Mouse (Mus musculus) liver, embryonic 15.5 days (tissue): ENCODE data around the gene Sstr3. TPM values are rescaled to one million over a fixed set of nuclear protein-coding genes. Genes with fewer than 3 reads are reported as not detected.

Source experiments
- ATAC-seq: fragments of 200-750 bp; cut with Nextera tagmentation; 2 replicates; pipeline ENCODE4 v1.8.0; 2017; ENCODE audit warnings: moderate number of reproducible peaks, mild to moderate bottlenecking, moderate library complexity; ENCODE audit not compliant: insufficient read depth
- H3K27ac ChIP-seq: fragments of 300-500 bp; sonication (generic); replicated peaks from 2 replicates; pipeline ENCODE4 v1.5.1; 2015; ENCODE audit warnings: mild to moderate bottlenecking, inconsistent platforms
- H3K27me3 ChIP-seq: fragments of 300-500 bp; sonication (generic); 2 replicates; pipeline ENCODE4 v1.6.1; 2015; ENCODE audit warnings: mild to moderate bottlenecking, inconsistent platforms
- H3K36me3 ChIP-seq: fragments of 300-500 bp; sonication (generic); replicated peaks from 2 replicates; pipeline ENCODE4 v1.6.1; 2015; ENCODE audit warnings: moderate library complexity, mild to moderate bottlenecking, inconsistent platforms
- H3K4me1 ChIP-seq: fragments of 300-500 bp; sonication (generic); replicated peaks from 2 replicates; pipeline ENCODE4 v1.6.1; 2015; ENCODE audit warnings: inconsistent platforms
- H3K4me2 ChIP-seq: fragments of 300-500 bp; sonication (generic); 2 replicates; pipeline ENCODE4 v1.6.1; 2015; ENCODE audit warnings: moderate library complexity, mild to moderate bottlenecking, inconsistent platforms
- H3K4me3 ChIP-seq: fragments of 300-500 bp; sonication (generic); replicated peaks from 2 replicates; pipeline ENCODE4 v1.5.1; 2015; ENCODE audit warnings: mild to moderate bottlenecking, inconsistent platforms
- H3K9ac ChIP-seq: fragments of 300-500 bp; sonication (generic); 2 replicates; pipeline ENCODE4 v1.6.1; 2015; ENCODE audit warnings: moderate library complexity, mild to moderate bottlenecking, inconsistent platforms
- H3K9me3 ChIP-seq: fragments of 300-500 bp; sonication (generic); replicated peaks from 2 replicates; pipeline ENCODE4 v1.6.1; 2016; ENCODE audit warnings: inconsistent platforms
- WGBS: fragments of 180-500 bp; shearing (Covaris S2); methylation state at CpG from one replicate; pipeline ENCODE4 v1.1.7; 2015; ENCODE audit warnings: mixed read lengths; ENCODE audit not compliant: insufficient replicate concordance; 5-methylcytosine and 5-hydroxymethylcytosine counted together
- polyA plus RNA-seq: library from polyadenylated mRNA; unstranded; fragments of >200 nt; fragmentation: Nextera tagmentation; extraction: Ambion mirVana; gene quantifications from 2 replicates; pipeline ENCODE4 v1.2.1, GENCODE M21; 2015

Gene Sstr3
- polyA plus RNA-seq, 1 experiment from 2014 or later = not detected

DNA sequence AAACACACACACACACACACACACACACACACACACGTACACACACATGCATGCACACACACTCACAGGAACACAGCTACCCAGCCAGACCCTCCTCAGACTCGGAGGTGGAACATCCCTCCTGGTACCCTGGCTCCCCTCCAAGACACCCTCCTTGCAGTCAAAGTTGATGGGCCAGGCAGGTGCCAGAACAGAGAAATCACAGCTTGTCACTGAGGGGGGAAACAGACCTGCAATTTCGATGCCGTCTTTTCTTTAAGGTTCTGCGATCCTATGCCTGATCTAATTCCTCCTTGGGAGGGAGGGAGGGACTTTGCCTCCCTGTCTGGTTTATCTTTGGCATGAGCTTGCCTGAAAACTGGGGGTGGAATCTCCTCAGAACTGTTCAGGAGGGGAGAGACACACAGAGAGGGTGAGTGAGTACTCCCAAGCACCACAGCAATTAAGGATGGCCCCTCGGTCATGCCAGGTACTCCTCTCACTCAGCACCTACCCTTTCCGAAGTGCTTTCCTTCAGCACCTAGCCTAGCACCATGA, 1.6 kb downstream of the Sstr3 start:
- WGBS = 51% methylated on average over 7 of the region's 7 CpGs
- Histone ChIP-seq H3K36me3 (no peaks in the 10 kb centered on the region), H3K9me3 (no peaks in the 10 kb centered on the region), H3K4me1 (peaks cover 3% of the 10 kb centered on the region; the same call in 1 of the 2 replicates), H3K9ac (no peak overlapping the region), H3K27me3 (peaks cover 33% of the 10 kb centered on the region), H3K4me2 (no peak overlapping the region), H3K27ac (no peak overlapping the region), H3K4me3 (no peak overlapping the region)
- ATAC-seq = no peak

DNA sequence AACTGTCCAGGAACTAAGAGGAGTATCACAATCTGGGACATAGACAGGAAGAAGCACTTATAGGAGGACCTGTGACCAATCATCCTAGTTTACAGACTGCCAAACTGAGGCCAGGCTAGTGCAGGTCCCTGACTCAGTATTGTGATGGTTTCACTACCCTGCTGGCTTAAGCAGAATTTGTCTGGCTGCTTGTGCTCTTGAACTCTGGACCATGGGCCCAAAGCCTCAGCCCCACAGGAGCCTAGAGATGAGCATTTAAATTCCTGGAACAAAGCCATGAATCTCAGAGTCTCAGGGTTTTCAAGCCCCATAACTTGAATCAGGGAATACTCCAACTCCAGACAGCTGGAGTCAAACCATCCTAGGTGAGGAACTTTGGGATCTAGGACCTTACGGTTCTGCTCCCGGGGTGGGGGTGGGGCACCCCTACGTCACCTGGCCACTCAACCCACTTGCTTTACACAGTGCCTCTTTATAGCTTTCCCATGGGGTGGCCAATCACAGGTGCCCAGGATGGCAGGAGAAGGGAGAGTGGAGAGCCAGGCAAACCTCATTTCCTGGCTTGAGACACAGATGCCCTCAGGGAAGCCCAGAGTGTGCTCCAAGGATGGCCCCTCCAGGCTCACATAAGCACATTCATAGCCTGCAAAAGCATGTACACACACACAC, 2.3 kb downstream of the Sstr3 start:
- Histone ChIP-seq H3K36me3 (no peaks in the 10 kb centered on the region), H3K27ac (no peak overlapping the region), H3K9ac (no peak overlapping the region), H3K4me1 (no peaks in the 10 kb centered on the region; the same call in 1 of the 2 replicates), H3K4me3 (no peak overlapping the region), H3K9me3 (no peaks in the 10 kb centered on the region), H3K4me2 (no peak overlapping the region), H3K27me3 (peaks cover 33% of the 10 kb centered on the region)
- 76% methylated on average over 3 of the region's 3 CpGs for WGBS
- no peak for ATAC-seq

DNA sequence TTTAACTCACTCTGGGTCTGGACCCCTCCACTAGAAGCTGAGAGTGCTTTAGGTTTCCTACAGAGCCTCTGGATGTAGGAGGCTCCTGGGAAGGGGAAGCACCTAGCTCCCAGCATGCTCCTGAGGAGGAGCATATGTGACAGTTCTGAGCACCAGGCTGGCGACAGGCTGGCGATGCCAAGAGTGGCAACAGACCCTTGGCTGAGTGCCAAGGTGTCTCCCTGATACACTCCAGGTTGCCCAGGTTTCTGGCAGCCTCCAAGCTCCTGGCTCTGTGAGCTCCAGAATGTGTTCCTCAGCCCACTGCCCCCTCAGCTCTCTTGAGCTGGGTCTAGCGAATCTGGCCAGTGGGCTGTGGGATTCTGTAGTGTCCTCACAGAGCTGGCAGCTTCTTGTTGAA, 2.9 kb downstream of the Sstr3 start:
- H3K27ac ChIP-seq = no peak overlapping the region
- H3K4me2 ChIP-seq = no peak overlapping the region
- H3K9me3 ChIP-seq = no peaks in the 10 kb centered on the region
- H3K36me3 ChIP-seq = no peaks in the 10 kb centered on the region
- ATAC-seq = no peak
- H3K4me3 ChIP-seq = no peak overlapping the region
- peaks cover 33% of the 10 kb centered on the region for H3K27me3 ChIP-seq
- no peak overlapping the region for H3K9ac ChIP-seq
- no peaks in the 10 kb centered on the region; the same call in 1 of the 2 replicates for H3K4me1 ChIP-seq
- 57% methylated on average over 3 of the region's 3 CpGs for WGBS

DNA sequence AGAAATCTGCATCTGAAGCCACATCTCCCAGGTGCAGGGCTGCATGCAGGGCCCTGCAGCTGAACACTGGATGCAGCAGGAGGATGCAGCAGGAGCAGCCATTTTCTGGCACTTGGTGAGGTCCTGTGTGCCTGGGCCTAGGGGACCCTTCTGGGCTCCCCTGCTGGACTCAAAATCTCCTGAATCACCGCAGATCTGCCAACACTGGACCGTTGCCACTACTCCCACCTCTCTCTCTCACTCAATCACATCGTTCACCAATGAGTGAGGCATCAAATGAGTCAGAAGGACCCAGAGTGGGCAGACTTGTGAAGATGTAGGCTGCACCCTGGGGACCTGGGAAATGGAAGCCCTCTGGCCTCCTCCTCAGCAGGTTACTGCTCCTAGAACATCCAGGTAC, 3.4 kb downstream of the Sstr3 start:
- no peak overlapping the region for H3K4me2 ChIP-seq
- no peak for ATAC-seq
- H3K9me3 ChIP-seq = no peaks in the 10 kb centered on the region
- H3K27me3 ChIP-seq = peaks cover 33% of the 10 kb centered on the region
- no peak overlapping the region for H3K4me3 ChIP-seq
- H3K4me1 ChIP-seq = no peaks in the 10 kb centered on the region; the same call in 1 of the 2 replicates
- WGBS = 47% methylated on average over 3 of the region's 3 CpGs
- H3K27ac ChIP-seq = no peak overlapping the region
- no peaks in the 10 kb centered on the region for H3K36me3 ChIP-seq
- H3K9ac ChIP-seq = no peak overlapping the region

DNA sequence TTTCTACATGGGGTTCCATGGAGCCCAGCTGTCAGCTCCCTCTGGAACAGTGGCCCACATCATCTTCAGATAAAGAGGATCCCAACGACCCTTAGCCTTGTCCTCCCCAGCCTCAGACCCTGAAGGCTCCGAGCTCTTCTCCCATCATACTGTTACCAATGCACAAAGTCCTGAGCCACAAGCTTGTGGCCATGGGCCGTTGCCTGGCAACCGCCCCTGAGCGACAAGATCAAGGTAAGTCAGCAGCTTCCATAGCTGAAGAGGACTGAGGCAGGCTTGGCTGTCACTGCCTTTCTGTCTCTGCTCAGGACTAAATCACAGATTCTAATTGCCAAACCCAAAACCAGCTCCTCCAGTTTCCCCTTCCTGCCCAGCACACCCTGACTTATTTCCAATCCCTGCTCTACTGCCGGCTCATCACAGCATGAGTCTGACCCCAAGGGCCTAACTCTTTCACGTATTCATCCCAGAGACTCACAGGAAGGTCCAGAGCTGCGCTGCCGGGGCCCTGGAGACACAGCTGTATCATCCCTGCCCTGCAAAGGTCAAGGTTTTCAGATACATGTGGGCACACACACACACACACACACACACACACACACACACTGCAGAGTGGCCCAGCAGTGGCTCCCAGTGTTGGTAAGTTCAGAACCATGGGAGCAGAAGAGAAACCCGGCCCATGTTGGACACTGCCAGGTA, 8.6 kb downstream of the Sstr3 start:
- WGBS = 55% methylated on average over 10 of the region's 10 CpGs
- H3K4me3 ChIP-seq = no peak overlapping the region
- H3K4me1 ChIP-seq = peaks cover 14% of the 10 kb centered on the region
- ATAC-seq = no peak
- no peaks in the 10 kb centered on the region for H3K9me3 ChIP-seq
- no peak overlapping the region for H3K9ac ChIP-seq
- H3K4me2 ChIP-seq = no peak overlapping the region
- H3K27ac ChIP-seq = no peak overlapping the region
- H3K36me3 ChIP-seq = no peaks in the 10 kb centered on the region
- peaks cover 12% of the 10 kb centered on the region for H3K27me3 ChIP-seq

DNA sequence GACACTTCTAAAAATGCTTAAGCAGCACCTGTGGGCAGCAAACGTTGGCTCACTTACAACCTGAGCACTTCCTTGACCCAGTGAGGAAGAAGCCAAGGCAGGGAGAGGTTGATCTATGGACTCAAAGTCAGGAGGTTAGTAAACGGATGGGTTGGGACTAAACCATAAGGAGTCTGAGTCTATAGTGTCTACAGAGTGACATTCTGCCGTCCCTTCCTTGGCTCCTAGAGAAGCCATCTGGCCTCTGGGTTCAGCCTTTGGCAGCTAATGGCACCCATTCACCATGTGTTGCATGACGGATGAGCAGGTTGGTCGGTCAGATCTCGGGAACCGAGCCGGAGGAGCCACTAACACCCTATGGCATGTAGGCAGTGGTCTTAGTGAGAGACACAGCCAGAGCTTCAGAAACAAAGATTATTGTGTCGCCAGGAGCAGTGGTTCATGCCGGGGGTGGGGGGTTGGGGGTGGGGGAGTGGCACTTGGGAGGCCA, 11.1 kb downstream of the Sstr3 start:
- Histone ChIP-seq H3K27ac (peak overlapping the region; percentile 76), H3K4me2 (no peak overlapping the region), H3K9me3 (no peaks in the 10 kb centered on the region), H3K4me3 (no peak overlapping the region), H3K36me3 (no peaks in the 10 kb centered on the region), H3K9ac (no peak overlapping the region), H3K4me1 (peaks cover 34% of the 10 kb centered on the region), H3K27me3 (no peaks in the 10 kb centered on the region; the same call in 1 of the 2 replicates)
- no peak for ATAC-seq
- WGBS = 68% methylated on average over 10 of the region's 10 CpGs

DNA sequence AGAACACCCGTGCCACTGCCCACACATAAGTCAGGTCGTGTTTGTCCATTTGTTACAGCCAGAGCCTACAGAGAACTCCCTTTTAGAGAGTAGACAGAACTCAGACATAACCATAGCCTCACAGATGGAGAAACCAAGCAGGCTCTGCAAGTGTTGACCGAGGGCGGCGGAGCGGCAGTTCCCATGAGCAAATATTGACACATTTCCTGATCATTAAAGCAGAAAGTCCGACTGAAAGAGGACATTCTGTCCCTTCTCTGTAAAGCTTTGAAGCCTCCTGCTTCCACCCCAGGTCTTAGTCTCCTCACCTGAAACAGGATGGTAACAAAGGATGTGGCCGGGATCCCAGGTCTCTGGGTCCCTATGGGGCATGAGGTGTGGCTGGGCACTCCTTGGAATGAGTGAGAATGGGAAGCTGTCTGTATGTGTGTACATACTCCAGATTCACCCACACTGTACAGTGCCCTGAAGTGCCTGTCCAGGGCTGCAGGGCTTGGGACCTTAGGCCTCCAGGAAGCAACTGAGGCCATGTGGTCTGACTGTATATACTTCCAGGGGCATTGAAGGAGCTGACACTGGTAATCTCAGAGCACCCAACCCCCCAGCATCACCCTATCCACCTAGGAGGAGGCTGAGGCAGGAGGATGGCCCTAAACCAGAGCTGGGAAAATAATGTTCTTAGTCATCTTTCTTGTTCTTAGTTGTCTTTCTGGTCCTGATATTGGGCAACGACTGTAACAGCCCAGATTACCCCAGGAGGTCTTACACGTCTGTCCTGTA, 11.7 kb downstream of the Sstr3 start:
- Histone ChIP-seq H3K4me1 (peaks cover 34% of the 10 kb centered on the region), H3K4me2 (peak overlapping the region; percentile 56)
- ATAC-seq = peak; percentile 34

DNA sequence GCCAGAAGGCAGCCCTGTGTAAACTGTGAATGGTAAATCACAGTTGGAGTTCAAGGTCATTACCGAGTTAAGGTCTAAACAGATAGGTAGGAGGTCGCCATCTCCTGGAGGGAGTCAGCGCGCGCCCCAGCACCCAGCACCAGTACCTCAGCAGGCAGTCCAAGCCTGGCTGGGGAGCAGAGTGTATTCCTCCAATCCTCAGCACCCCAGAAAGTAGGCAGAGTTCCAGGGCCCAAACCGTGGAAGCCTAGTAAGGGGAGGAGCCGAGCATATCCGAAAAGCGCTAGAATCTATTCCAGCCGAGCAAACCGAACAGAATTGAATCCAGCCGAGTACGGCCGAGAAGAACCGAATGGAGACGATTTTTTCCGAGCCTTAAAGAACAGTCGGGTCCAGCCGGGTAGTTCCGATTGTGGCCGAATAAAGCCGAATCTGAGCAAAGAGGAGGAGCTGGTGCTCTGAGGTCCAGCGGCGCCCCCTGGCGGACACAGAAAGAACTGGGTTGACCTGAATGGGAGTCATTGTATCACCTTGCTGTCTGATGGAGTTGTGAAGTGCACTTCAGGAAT, 12.5 kb downstream of the Sstr3 start:
- Histone ChIP-seq H3K4me1 (peaks cover 34% of the 10 kb centered on the region), H3K27me3 (no peaks in the 10 kb centered on the region; the same call in 1 of the 2 replicates), H3K4me3 (peak overlapping the region; percentile 32), H3K36me3 (no peaks in the 10 kb centered on the region), H3K27ac (peak overlapping the region; percentile 76), H3K4me2 (peak overlapping the region; percentile 56), H3K9ac (peak overlapping the region; percentile 35; the same call in 1 of the 2 replicates), H3K9me3 (no peaks in the 10 kb centered on the region)
- WGBS = under 1% methylated on average over 25 of the region's 25 CpGs
- peak; percentile 70 for ATAC-seq

More for the DNA sequence above, 11.7 kb downstream of the Sstr3 start:
- no peaks in the 10 kb centered on the region for H3K36me3 ChIP-seq
- H3K9ac ChIP-seq = no peak overlapping the region
- WGBS = 54% methylated on average over 10 of the region's 10 CpGs
- no peak overlapping the region for H3K4me3 ChIP-seq
- peak overlapping the region; percentile 76 for H3K27ac ChIP-seq
- H3K9me3 ChIP-seq = no peaks in the 10 kb centered on the region
- no peaks in the 10 kb centered on the region; the same call in 1 of the 2 replicates for H3K27me3 ChIP-seq

DNA sequence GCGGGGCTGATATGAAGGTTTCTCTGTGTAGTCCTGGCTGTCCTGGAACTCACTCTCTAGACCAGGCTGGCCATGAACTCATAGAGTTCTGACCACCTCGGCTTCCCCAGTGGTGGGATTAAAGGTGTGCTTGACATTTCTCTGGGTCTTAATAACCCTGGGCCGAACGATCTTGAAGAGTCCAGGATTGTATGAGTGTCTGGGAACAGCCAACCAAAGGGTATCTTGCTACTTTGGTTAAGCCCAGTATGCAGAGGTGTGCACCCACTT, 13.1 kb downstream of the Sstr3 start:
- Histone ChIP-seq H3K4me3 (no peak overlapping the region), H3K4me1 (peaks cover 34% of the 10 kb centered on the region), H3K4me2 (peak overlapping the region; percentile 56), H3K9ac (peak overlapping the region; percentile 35; the same call in 1 of the 2 replicates), H3K27ac (peak overlapping the region; percentile 76), H3K27me3 (no peaks in the 10 kb centered on the region; the same call in 1 of the 2 replicates), H3K9me3 (no peaks in the 10 kb centered on the region), H3K36me3 (no peaks in the 10 kb centered on the region)
- 61% methylated on average over 4 of the region's 4 CpGs for WGBS
- no peak for ATAC-seq

DNA sequence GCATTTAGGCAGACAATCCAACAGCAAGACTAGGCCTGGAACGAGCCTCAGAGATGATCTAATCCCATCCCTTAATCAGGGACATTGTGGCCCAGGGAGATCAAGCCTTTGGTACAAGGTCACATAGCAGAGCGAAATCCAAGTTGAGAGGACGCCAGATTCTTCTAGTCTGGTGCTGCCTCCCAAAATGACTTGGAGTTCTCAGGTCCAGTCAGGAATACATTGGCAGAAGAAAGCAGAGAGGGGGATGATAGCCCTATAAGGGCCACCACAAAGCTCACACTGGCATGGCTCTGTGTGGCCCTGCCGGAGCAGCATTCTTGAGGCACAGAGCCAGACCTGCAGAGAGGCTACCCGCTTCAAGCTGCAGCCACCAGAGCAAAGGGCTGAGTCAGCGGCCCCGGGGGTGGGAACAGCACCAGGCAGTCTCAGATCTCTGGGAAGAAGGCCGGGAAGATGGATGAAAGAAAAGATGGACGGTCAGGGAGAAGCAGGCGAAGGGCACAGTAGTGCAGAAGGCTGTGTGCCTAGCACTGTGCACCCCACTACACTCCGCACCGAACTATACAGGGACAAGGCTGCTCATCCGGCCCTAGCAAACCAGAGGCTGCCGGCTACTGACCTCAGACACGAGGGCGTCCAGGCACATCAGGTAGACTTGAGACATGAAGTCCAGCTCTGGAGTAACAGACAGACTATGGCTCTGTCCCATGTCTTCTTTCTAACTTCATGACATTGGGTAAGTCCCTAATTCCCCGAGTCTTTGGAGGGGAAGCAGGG, 13.6 kb downstream of the Sstr3 start, which contains the start of gene C1qtnf6:
Gene C1qtnf6, minus strand, starts transcription at position 746 of the 780 bp plus-strand sequence.
- Histone ChIP-seq H3K27ac (peak within 1 kb of the TSS; percentile 76), H3K36me3 (no peaks in the 10 kb centered on the region), H3K4me1 (peaks cover 34% of the 10 kb centered on the region), H3K4me2 (peak within 1 kb of the TSS; percentile 56), H3K9me3 (no peaks in the 10 kb centered on the region), H3K9ac (peak within 1 kb of the TSS; percentile 35; the same call in 1 of the 2 replicates), H3K27me3 (no peaks in the 10 kb centered on the region; the same call in 1 of the 2 replicates), H3K4me3 (peak within 1 kb of the TSS; percentile 32)
- ATAC-seq = no peak
- 62% methylated on average over 17 of the region's 17 CpGs for WGBS
